Mouse (Mus musculus) midbrain, embryonic 16.5 days (tissue): ENCODE data around the gene Mrps30. TPM values are rescaled to one million over a fixed set of nuclear protein-coding genes. Genes with fewer than 3 reads are reported as not detected.
"Not testable (repeated sequence)": the region's sequence is repeated elsewhere in the genome, so short reads cannot be mapped to it uniquely, and the experiment has no call there.

Experiments used
- ATAC-seq: fragments of 200-750 bp; cut with Nextera tagmentation; 2 replicates; pipeline ENCODE4 v1.8.0; 2017; ENCODE audit warnings: moderate TSS enrichment
- H3K27ac ChIP-seq: fragments of 300-500 bp; sonication (generic); 2 replicates; pipeline ENCODE4 v1.5.1; 2014; ENCODE audit warnings: mild to moderate bottlenecking, low read length, mixed read lengths
- H3K27me3 ChIP-seq: fragments of 300-500 bp; sonication (generic); 2 replicates; pipeline ENCODE4 v1.6.1; 2014; ENCODE audit warnings: low read depth, low read length, mixed read lengths; ENCODE audit not compliant: control insufficient read depth, insufficient read depth
- H3K36me3 ChIP-seq: fragments of 300-500 bp; sonication (generic); 2 replicates; pipeline ENCODE4 v1.6.1; 2014; ENCODE audit warnings: mild to moderate bottlenecking, low read length, moderate library complexity, mixed read lengths; ENCODE audit not compliant: control insufficient read depth, insufficient read depth
- H3K4me1 ChIP-seq: fragments of 300-500 bp; sonication (generic); 2 replicates; pipeline ENCODE4 v1.6.1; 2014; ENCODE audit warnings: mild to moderate bottlenecking, low read length, mixed read lengths; ENCODE audit not compliant: control insufficient read depth, insufficient read depth
- H3K4me2 ChIP-seq: fragments of 300-500 bp; sonication (generic); 2 replicates; pipeline ENCODE4 v1.6.1; 2014; ENCODE audit warnings: mild to moderate bottlenecking, low read length, mixed read lengths
- H3K4me3 ChIP-seq: fragments of 300-500 bp; sonication (generic); 2 replicates; pipeline ENCODE4 v1.5.1; 2014; ENCODE audit warnings: low read depth, mild to moderate bottlenecking, low read length, moderate library complexity, mixed read lengths
- H3K9ac ChIP-seq: fragments of 300-500 bp; sonication (generic); 2 replicates; pipeline ENCODE4 v1.6.1; 2014; ENCODE audit warnings: low read depth, low read length, mixed read lengths
- H3K9me3 ChIP-seq: fragments of 300-500 bp; sonication (generic); replicated peaks from 2 replicates; pipeline ENCODE4 v1.6.1; 2014; ENCODE audit warnings: mild to moderate bottlenecking, low read length, mixed read lengths; ENCODE audit not compliant: control insufficient read depth, poor library complexity, severe bottlenecking
- WGBS: fragments of 180-500 bp; shearing (Covaris S2); extraction: QIAGEN DNeasy Blood & Tissue Kit; methylation state at CpG from one replicate; pipeline ENCODE4 v1.1.7; 2014; 5-methylcytosine and 5-hydroxymethylcytosine counted together
- polyA plus RNA-seq: library from polyadenylated mRNA; unstranded; fragments of >200 nt; fragmentation: Nextera tagmentation; extraction: Ambion mirVana; gene quantifications from 2 replicates; pipeline ENCODE4 v1.2.1, GENCODE M21; 2015

The Mrps30 gene
- 24.4 and 25.2 TPM in 2 replicates for polyA plus RNA-seq

DNA sequence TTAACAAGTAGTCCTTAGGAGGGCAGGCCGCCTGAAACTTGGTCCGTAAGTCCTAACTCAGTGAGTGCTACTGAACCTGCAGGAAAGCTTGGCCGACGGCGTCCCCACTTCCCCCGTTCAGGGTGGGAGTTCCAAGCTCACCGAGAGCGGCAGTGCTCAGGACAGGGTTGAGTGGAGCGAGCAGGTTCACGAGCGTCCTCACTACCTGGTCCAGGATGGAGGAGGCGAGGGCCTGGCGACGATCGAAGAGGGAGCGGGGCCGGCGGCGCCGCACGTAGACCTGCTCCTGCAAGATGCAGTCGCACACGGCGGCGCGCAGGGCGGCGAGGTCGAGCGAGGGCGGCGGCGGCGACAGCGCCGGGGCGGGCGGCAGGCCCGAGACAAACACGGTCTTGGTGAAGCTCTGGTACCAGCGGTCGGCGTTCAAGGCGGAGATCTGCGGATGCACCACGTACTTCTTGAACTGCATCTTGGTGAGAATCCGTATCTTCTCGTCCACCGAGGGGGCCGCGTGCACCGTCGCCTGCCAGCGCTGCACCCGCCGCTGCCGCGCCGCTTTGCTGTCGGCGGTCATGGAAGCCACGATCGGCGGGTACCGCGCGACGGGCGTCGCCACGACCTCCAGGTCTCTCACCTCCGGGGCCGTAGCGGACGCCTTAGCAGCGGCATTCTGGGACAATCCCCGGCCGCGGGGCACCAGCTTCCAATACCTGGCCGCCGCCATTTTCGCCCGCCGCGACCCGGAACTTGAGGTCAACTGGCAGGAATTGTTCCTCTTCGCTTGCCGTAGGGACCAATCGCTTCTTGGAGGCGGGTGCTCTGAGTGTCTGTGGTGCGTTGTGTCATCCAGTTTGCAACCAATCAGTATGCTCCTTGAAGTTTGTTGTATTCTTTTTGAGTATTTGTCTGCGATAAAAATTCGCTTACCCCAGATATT is at the start of gene Mrps30, which contains the start of gene B430218F22Rik:
Gene Mrps30, minus strand, starts transcription at position 742 of the 937 bp plus-strand sequence.
Gene B430218F22Rik, plus strand, starts transcription at position 120 of the 937 bp plus-strand sequence.
- peaks cover 9% of the 10 kb centered on the region for H3K36me3 ChIP-seq
- under 1% methylated on average over 92 of the region's 93 CpGs for WGBS
- H3K4me1 ChIP-seq, result peaks cover 9% of the 10 kb centered on the region
- peak within 1 kb of the TSS; percentile 85 for H3K27ac ChIP-seq
- peak; percentile 99 for ATAC-seq
- peak within 1 kb of the TSS; percentile 87 for H3K9ac ChIP-seq
- no peaks in the 10 kb centered on the region for H3K9me3 ChIP-seq
- H3K4me2 ChIP-seq, result peak within 1 kb of the TSS; percentile 88
- peak within 1 kb of the TSS; percentile 93 for H3K4me3 ChIP-seq
- H3K27me3 ChIP-seq, result no peaks in the 10 kb centered on the region

GRCm38 (mm10) chr13:118420847-118421246 is 33.8 kb upstream of the Mrps30 start:
- Histone ChIP-seq H3K36me3 (no peaks in the 10 kb centered on the region), H3K9ac (no peak overlapping the region), H3K4me3 (no peak overlapping the region), H3K4me2 (no peak overlapping the region), H3K27me3 (no peaks in the 10 kb centered on the region), H3K9me3 (no peaks in the 10 kb centered on the region), H3K4me1 (no peaks in the 10 kb centered on the region), H3K27ac (no peak overlapping the region)
- 97% methylated on average over 1 of the region's 1 CpGs for WGBS
- ATAC-seq, result no peak

DNA sequence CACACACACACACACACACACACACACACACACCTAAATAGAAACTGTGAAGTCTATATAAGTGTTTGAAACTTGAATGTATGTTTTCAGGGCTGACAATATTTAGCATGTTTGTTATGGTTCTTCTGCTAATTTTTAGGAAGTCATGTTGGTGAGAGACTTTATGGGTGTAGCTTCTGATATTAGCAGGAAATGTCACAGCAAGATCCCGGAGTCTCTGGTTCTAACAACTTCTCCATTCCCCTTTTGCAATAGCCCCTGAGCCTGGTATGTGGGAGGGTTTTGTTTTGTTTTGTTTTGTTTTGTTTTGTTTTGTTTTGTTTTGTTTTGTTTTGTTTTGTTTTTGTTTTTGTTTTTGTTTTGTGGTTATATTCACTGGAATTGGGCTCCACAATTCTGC is 33.4 kb upstream of the Mrps30 start:
- no peaks in the 10 kb centered on the region for H3K36me3 ChIP-seq
- no peaks in the 10 kb centered on the region for H3K27me3 ChIP-seq
- H3K4me1 ChIP-seq, result no peaks in the 10 kb centered on the region
- no peak overlapping the region for H3K27ac ChIP-seq
- no peak overlapping the region for H3K9ac ChIP-seq
- no peak overlapping the region for H3K4me2 ChIP-seq
- H3K4me3 ChIP-seq, result no peak overlapping the region
- no peaks in the 10 kb centered on the region for H3K9me3 ChIP-seq
- 91% methylated on average over 1 of the region's 1 CpGs for WGBS
- no peak for ATAC-seq

DNA sequence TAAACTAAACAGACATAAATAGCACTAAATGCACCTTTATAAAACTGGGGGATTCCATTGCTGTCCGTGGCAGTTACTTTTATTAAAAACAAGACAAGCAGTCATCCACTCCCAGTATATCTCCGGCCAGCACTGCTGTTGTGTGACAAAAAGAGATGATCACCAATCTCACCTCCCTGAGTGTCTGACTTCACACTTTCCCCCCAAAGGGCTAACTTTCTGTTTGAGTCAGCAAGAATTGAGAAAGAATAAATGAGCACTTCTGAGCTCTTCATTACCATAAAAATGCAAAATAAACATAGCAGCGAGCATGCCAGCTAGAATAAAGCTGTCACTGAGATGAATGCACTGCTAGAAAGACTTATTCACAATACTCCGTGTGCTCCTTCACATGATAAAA is 31.1 kb upstream of the Mrps30 start:
- Histone ChIP-seq H3K4me1 (no peaks in the 10 kb centered on the region), H3K9ac (no peak overlapping the region), H3K36me3 (no peaks in the 10 kb centered on the region), H3K4me3 (no peak overlapping the region), H3K27ac (no peak overlapping the region), H3K4me2 (no peak overlapping the region), H3K9me3 (no peaks in the 10 kb centered on the region), H3K27me3 (no peaks in the 10 kb centered on the region)
- WGBS, result 28% methylated on average over 4 of the region's 4 CpGs
- no peak for ATAC-seq

- Histone ChIP-seq H3K9ac (no peak overlapping the region), H3K4me1 (no peaks in the 10 kb centered on the region), H3K27me3 (no peaks in the 10 kb centered on the region), H3K36me3 (no peaks in the 10 kb centered on the region), H3K27ac (no peak overlapping the region), H3K4me2 (no peak overlapping the region), H3K9me3 (no peaks in the 10 kb centered on the region), H3K4me3 (no peak overlapping the region)
- ATAC-seq, result no peak
- WGBS, result 92% methylated on average over 6 of the region's 6 CpGs
These were observed 24.4 kb upstream of the Mrps30 start for GRCm38 (mm10) chr13:118411297-118411992.

DNA sequence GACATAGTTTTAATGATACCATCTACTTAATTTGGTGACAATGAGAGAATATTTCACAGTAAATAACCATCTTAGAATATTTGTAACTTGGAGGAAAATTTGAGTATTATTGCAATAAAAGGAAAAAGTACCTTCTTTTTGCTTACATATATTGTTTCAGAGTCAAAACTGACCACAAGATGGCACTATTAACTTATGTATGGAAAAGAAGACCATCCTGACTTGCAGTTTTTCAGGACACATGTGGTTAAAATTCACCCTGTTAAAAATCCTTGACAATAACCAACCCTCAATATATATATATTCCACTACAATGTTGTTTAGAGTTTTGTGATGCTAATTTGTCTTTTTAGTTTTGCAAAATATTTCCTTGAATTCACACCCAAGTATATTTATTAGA is 16.5 kb upstream of the Mrps30 start:
- H3K9me3 ChIP-seq, result no peaks in the 10 kb centered on the region
- ATAC-seq, result peak; percentile 77
- H3K36me3 ChIP-seq, result no peaks in the 10 kb centered on the region

DNA sequence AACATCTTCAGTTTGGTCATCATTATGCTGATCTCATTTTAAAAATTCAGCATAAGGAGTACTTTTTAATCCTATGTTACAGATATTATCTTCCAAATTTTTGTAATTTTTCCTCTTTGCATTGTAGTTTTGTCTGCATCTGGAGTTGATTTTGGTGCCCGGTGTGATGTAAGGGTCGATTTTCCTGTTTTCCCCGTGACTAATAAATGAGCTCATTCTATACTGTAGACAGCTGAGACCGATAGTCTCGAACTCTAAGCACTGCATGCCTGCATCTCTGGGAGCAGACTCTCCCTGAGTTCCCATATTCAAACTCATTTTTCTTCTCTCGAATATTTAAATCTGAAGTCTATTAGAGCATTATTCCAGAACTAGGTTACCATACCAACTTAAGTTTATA is 13.3 kb upstream of the Mrps30 start:
- Histone ChIP-seq H3K4me2 (no peak overlapping the region), H3K27ac (no peak overlapping the region), H3K36me3 (no peaks in the 10 kb centered on the region), H3K4me3 (no peak overlapping the region), H3K9me3 (no peaks in the 10 kb centered on the region), H3K27me3 (no peaks in the 10 kb centered on the region), H3K4me1 (no peaks in the 10 kb centered on the region), H3K9ac (no peak overlapping the region)
- WGBS, result 85% methylated on average over 6 of the region's 6 CpGs
- no peak for ATAC-seq

More for the DNA sequence above, 16.5 kb upstream of the Mrps30 start:
- H3K9ac ChIP-seq, result no peak overlapping the region
- H3K27me3 ChIP-seq, result no peaks in the 10 kb centered on the region
- no peak overlapping the region for H3K27ac ChIP-seq
- no peak overlapping the region for H3K4me3 ChIP-seq
- H3K4me2 ChIP-seq, result no peak overlapping the region
- no peaks in the 10 kb centered on the region for H3K4me1 ChIP-seq

- H3K4me1 ChIP-seq, result no peaks in the 10 kb centered on the region
- H3K36me3 ChIP-seq, result no peaks in the 10 kb centered on the region
- ATAC-seq, result no peak
- H3K9me3 ChIP-seq, result no peaks in the 10 kb centered on the region
- 91% methylated on average over 3 of the region's 3 CpGs for WGBS
- H3K9ac ChIP-seq, result no peak overlapping the region
- no peak overlapping the region for H3K4me3 ChIP-seq
- no peak overlapping the region for H3K27ac ChIP-seq
- H3K4me2 ChIP-seq, result no peak overlapping the region
- no peaks in the 10 kb centered on the region for H3K27me3 ChIP-seq
These were observed 8.8 kb upstream of the Mrps30 start for GRCm38 (mm10) chr13:118395803-118396202.

- H3K9me3 ChIP-seq, H3K27ac ChIP-seq, H3K36me3 ChIP-seq, H3K27me3 ChIP-seq, H3K4me1 ChIP-seq, H3K9ac ChIP-seq: not testable (repeated sequence)
- 7% methylated on average over 10 of the region's 10 CpGs for WGBS
- Histone ChIP-seq H3K4me2 (peak overlapping the region; percentile 51), H3K4me3 (peak overlapping the region; percentile 93)
- ATAC-seq, result peak; percentile 77
These were observed 373 bp upstream of the Mrps30 start for GRCm38 (mm10) chr13:118387448-118387801.
